Mouse (Mus musculus) gastrocnemius, postnatal 4 days (tissue): ENCODE data around the gene Plekhm2. TPM values are rescaled to one million over a fixed set of nuclear protein-coding genes. Genes with fewer than 3 reads are reported as not detected.
A peak's percentile ranks its signal among the peaks of the same experiment; 100 is the strongest.

Experiments
- DNase-seq, 2 experiments: peaks; one replicate each; pipeline ENCODE4 v3.0.0; 2021 to 2022; ENCODE audit warnings: low spot score in 2 of 2, mixed read lengths in 2 of 2
- long read RNA-seq, 2 experiments: library from polyadenylated mRNA; stranded (forward); transcript quantifications; one replicate each; pipeline ENCODE4 v2.0.0; 2021
- total RNA-seq, 2 experiments: library from RNA; stranded (reverse); gene quantifications; 2 replicates each; pipeline ENCODE4 v1.2.3; 2021

Gene Plekhm2
- total RNA-seq: 10 to 100 TPM; 32.9 to 35.5 TPM
- long read RNA-seq, experiment 1, full-length matches to known transcripts: 17 of 29 reads
- long read RNA-seq, experiment 1, partial matches to known transcripts: 7 of 29 reads
- long read RNA-seq, experiment 1, other reads (novel, unspliced or antisense): 5 of 29 reads
- long read RNA-seq, experiment 2, full-length matches to known transcripts: 21 of 42 reads
- long read RNA-seq, experiment 2, partial matches to known transcripts: 15 of 42 reads
- long read RNA-seq, experiment 2, other reads (novel, unspliced or antisense): 6 of 42 reads

DNA sequence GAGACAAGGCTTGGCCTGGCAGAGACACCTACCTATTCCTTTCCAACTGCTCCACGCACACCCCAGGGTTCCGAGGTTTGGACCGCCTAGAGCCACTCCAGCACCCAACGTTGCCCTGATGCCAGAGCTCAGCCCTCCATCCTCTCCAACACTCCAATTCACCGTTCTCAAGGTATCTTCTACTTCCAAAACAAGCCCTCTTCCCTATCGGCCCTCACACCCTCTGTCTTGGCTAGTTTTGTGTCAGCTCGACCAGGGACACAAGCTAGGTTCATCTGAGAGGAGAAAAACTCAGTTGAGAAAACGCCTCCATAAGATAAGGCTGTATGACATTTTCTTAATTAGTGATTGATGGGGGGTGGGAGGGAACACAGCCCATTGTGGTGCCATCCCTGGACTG lies at the start of gene Plekhm2:
Gene Plekhm2, minus strand, starts transcription at position 101 of the 400 bp plus-strand sequence.
- no peak for DNase-seq

- DNase-seq: no peak
These were observed 49.0 kb upstream of the Plekhm2 start for GRCm38 (mm10) chr4:141713598-141714142.

DNA sequence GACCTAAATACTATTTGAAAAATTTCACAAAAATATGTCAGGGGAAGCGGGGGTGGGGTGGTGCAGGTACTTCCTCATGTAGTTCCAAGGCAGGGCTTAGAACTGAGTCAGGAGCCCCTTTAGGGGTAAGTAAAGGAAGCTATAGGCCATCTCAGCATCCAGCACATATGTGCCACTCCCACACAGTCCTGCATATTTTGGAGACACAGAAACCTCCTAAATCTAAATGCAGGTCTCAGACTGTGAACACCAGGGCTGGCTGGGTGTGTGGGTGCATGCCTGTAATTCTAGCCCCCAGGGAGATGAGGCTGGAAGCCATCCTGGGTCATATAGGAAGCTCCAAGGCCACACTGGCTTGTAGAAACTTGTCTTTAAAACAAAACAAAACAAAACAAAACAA lies 46.6 kb upstream of the Plekhm2 start:
- DNase-seq: no peak

- DNase-seq: no peak
These were observed 44.3 kb upstream of the Plekhm2 start for GRCm38 (mm10) chr4:141708971-141709370.

DNA sequence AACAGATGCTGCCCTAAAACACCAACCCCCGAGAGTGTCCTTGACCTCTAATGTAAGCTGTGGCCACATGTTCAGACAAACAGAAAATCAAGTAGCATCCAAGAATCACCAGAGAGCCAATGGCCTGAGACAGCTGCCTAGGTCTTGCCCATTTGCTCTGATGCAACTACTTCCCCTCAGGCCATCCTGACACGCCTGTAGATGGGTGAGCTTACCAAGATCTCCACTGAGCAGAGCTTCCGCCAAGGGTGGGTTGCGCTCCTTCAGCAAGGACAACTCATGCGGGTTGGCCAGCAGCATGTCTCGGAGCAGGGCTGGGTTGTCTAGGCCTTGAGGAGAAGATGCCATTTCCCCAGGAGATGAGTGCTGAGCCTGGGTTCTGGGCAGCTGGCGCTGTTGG lies 43.3 kb upstream of the Plekhm2 start:
- DNase-seq: no peak

DNA sequence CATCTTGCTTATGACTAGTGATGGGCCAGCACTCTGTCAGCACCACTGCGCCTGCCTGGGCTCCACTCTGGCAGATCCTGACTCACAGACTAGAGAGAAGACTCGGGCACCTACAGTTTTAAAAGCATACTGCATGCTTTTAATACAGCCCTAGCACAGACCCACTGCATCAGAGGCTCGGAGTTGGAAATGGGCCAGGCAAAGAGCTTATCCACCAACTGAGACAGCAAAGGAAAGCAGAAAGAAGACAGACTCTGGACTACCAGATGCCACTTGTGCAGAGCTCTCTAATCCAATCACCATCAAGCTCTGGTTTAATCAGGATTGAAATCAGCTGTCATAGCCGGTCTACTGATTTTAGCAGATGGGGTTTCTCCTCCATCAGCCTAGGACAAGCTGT lies 40.6 kb upstream of the Plekhm2 start:
- no peak for DNase-seq

GRCm38 (mm10) chr4:141704625-141705024 lies 39.9 kb upstream of the Plekhm2 start:
- no peak for DNase-seq

- DNase-seq: no peak
These were observed 30.0 kb upstream of the Plekhm2 start for GRCm38 (mm10) chr4:141694719-141695118.

- DNase-seq: no peak
These were observed 23.8 kb upstream of the Plekhm2 start for GRCm38 (mm10) chr4:141688505-141688904.

- no peak for DNase-seq
These were observed 21.8 kb upstream of the Plekhm2 start for GRCm38 (mm10) chr4:141686525-141686924.

- DNase-seq: no peak
These were observed 21.4 kb upstream of the Plekhm2 start for GRCm38 (mm10) chr4:141686093-141686492.

- no peak for DNase-seq
These were observed 20.8 kb upstream of the Plekhm2 start, which contains the start of gene Rsc1a1 for GRCm38 (mm10) chr4:141685499-141685898. Rsc1a1 (minus strand) TSS chr4:141685599.

DNA sequence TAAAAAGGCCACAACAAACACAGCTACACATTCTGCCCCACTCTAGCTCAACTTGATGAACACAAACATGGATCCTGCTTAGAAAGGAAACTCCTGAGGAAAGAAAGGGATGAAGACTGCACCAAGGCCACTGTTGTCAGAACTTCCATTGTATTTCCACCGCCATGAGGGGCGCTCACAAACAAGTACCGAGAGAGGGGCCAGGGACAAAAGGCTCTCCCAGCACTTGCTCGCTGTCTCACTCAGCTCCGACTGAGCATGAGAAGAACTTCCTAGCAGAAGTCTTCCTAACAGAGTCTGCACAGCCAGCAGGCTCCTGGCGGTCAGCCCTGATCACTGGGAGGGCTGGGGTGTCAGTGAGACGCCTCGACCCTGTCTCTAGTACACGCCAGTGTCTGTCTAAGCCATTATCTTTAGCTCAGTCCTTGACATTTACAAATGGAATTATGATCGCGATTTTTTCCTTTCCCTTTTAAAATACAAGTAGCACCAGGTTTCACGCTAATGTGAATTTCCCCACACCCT lies 18.1 kb upstream of the Plekhm2 start:
- DNase-seq: peak in 1 of 2 experiments; percentile 27

GRCm38 (mm10) chr4:141681767-141682166 lies 17.1 kb upstream of the Plekhm2 start:
- no peak for DNase-seq

GRCm38 (mm10) chr4:141680892-141681291 lies 16.2 kb upstream of the Plekhm2 start:
- no peak for DNase-seq

DNA sequence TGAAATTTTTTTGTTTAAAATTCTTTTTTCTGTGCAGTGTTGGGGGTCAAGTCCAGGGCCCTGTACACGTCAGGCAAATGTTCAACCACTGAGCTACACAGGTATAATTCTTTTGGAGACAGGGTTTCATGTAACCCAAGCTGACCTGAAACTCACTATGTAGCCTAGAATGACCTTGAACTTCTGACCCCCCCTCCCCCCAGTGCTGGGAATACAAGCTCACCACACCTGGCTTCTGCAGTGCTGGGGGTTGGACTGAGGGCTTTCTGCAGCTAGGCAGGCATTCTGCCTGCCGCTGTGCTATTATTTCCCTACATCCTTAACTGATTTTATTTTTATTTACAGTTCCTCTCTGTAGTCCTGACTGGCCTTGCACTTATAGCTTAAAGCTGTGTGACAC lies 14.3 kb upstream of the Plekhm2 start:
- no peak for DNase-seq

- no peak for DNase-seq
These were observed 11.8 kb upstream of the Plekhm2 start for GRCm38 (mm10) chr4:141676462-141676979.

DNA sequence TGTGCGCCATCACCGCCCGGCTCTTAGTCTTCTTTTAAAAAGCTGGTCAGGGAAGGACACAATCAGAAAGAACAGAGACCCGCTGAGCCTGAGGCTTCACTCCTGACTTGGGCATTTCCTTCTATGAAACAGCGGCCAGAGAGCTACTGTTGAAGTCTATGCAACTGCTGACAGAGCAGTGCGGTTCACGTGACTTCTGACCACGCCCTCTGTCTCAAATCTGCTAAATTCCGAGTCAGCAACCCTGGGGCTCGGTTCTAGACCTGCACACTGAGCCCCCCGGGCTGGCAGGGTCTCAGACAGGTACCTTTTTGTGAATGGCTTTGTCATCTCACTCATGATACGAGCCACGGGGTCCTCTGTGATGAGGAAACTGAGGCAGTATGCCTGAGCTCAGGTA lies 7.6 kb upstream of the Plekhm2 start:
- DNase-seq: no peak

DNA sequence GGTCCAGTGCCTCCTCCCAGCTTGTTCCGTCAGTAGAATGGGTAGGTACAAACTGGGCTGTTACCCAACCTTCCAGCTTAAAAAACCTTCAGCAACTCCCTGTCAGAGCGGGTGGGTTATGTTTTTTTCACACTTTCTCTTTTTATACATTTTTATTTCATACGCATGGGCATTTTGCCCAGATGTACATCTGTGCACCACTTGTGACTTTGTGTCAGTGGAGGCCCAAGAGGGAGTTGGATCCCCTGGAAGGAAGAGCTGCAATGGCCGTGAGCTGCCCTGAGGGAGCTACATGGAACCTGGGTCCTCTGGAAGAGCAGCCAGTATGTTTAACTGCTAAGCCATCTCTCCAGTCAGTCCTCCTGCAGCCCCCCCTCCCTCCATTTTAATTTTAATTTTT lies 6.7 kb upstream of the Plekhm2 start:
- DNase-seq: no peak

GRCm38 (mm10) chr4:141669898-141670712 lies 5.4 kb upstream of the Plekhm2 start:
- no peak for DNase-seq

DNA sequence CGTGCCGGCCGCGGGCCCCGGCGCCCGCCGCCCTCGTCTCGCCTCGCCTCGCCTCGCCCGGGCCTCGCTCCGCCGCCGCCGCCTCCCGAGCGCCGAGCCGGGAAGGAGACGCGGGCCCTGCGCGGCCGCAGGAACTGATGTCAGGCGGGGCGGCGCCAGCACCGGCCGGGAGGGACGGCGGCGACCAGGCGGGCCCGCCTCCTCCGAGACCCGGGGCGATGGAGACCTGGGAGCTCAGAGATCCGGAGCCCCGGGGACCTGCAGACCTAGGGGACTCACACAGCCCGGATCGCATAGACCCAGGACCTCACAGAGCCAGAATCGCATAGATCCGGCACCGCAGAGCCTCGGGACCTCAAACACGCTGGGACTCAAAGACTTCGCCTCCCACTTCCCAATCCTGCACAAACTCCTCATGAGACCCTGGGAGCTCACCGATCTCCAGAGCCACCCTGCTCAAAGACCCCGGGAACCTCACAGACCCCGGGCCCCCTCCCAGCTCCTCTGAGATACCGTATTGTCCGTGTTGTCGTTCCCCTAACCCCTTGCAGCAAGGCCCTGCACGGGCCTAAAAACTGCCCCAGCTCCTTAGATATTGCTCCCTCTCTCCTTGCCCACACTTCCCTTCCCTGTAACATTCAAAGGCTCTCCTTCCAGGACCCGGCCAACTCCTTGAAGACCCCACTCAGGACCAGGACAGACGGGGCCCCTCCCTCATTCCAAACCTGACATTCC lies 521 bp downstream of the Plekhm2 start:
- peak; percentile 70 to 81 for DNase-seq
